Mouse (Mus musculus): ENCODE measurements at regions not wholly inside any gene's neighbourhood (a gene's known extent, or its start where the extent isn't known, plus 50 kb on each side); places are given as distances from the start of the nearest gene placed in this dataset.

DNA sequence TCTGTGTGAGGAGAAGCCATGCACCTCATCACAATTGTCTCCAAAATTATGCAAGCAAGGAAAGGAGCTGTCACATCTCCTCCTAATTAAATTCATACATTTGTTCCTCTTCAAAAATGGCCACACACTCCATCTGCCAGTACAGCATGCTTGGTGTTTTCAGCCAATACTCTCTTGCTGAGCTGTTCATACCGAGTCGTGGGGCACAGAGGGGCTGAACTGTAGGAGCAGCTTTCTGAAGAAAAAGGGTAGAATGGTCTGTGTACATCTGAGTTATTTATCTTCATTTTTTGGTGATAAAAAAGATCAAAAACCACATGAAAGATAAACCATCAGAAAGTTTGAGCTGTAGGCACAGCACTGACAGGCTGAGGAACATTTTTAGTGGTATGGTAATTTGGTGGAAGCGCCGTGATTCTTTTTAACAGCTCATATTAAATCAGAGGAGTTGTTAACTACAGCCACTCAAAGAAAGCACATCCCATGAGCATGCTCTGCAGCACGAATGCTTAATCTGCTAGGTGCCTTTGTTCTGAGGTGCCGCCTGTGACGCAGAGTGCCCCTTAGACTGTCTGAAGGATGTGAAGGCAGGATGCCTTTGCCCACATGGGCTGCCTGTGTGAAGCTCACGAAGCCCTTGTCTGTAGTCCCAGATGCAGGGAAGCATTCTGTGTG lies 573.8 kb downstream of the Dcdc2c start:
- H3K9ac ChIP-seq (ENCODE audit: low read length): no peak overlapping the region
- peak; percentile 55 for DNase-seq (ENCODE audit: low spot score)
- H3K4me2 ChIP-seq (ENCODE audit: low read depth, low read length, severe bottlenecking): no peak overlapping the region

DNA sequence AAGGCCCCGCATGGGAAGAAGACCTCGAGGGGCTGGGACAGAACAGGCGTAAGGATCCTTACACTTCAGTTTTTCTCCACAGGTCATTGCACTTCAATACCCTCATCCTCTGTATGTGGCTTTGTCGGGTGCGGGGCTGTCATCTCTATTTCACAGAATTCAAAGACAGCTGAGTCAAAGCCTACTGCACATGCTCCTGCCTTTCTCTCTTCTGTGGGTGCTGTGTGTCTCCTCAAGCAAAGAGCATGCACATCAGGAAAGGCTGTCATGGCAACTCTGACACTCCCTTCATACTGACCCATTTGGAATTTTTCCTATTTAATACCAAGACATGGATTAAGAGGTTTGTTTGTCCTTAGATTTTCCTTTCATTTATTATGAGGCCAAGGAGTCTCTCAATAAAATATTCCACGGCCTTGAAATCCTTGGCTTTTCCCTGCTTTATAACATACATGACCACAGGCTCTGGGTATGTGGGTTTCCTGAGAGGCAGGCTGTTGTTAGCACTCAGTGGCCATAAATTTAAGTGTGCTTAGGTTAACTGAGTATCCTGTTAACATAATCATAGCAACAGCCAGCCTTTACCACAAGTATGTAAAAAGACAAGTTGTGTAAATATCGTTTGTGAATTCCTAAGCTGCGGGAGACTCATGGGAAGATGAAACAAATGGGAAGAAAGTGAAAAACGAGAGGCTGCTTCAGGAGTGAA lies 574.5 kb downstream of the Dcdc2c start:
- Histone ChIP-seq H3K9me3 (ENCODE audit: control insufficient read depth, low read length) (no peaks in the 10 kb centered on the region), H3K4me1 (replicated peaks; ENCODE audit: control insufficient read depth, insufficient read depth, low read length) (no peaks in the 10 kb centered on the region; the same call in 1 of the 2 replicates), H3K27ac (ENCODE audit: low read depth, low read length) (no peak overlapping the region), H3K9ac (ENCODE audit: low read length) (no peak overlapping the region), H3K4me2 (ENCODE audit: low read depth, low read length, severe bottlenecking) (no peak overlapping the region), H3K36me3 (ENCODE audit: control insufficient read depth, insufficient read depth, low read length) (no peaks in the 10 kb centered on the region), H3K27me3 (ENCODE audit: control insufficient read depth, insufficient read depth, low read length) (no peaks in the 10 kb centered on the region), H3K4me3 (ENCODE audit: low read depth, low read length) (no peak overlapping the region)
- no peak; the same call in 1 of the 2 replicates for ATAC-seq (replicated peaks; ENCODE audit: low FRiP score)
- no peak for DNase-seq (ENCODE audit: low spot score)
- 58% methylated on average over 9 of the region's 9 CpGs for WGBS

More for the DNA sequence above, 573.8 kb downstream of the Dcdc2c start:
- Histone ChIP-seq H3K9me3 (ENCODE audit: control insufficient read depth, low read length) (no peaks in the 10 kb centered on the region), H3K4me3 (ENCODE audit: low read depth, low read length) (no peak overlapping the region), H3K27ac (ENCODE audit: low read depth, low read length) (peak overlapping the region; percentile 68), H3K4me1 (replicated peaks; ENCODE audit: control insufficient read depth, insufficient read depth, low read length) (no peaks in the 10 kb centered on the region; the same call in 1 of the 2 replicates), H3K27me3 (ENCODE audit: control insufficient read depth, insufficient read depth, low read length) (no peaks in the 10 kb centered on the region), H3K36me3 (ENCODE audit: control insufficient read depth, insufficient read depth, low read length) (no peaks in the 10 kb centered on the region)
- ATAC-seq (replicated peaks; ENCODE audit: low FRiP score): peak; percentile 70
- 33% methylated on average over 8 of the region's 8 CpGs for WGBS

DNA sequence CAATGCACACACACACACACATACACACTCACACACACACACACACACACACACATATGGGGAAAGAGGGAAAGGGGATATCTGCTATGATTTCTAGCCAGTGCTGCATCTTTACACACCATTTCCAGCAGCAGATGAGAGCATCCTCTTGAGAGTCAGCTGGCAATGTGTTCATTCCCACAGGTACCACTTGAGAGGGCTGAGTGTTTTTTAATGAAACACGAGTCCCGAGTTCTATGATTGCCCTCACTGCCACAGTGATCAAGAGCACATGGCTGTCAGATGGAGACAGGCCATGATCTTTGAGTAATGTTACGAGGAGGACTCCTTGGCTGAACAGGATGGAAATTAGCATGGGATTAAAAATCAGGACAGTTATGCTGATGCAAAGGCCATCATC lies 589.3 kb downstream of the Dcdc2c start:
- Histone ChIP-seq H3K4me1 (replicated peaks; ENCODE audit: control insufficient read depth, insufficient read depth, low read length) (no peaks in the 10 kb centered on the region), H3K9ac (ENCODE audit: low read length) (no peak overlapping the region), H3K9me3 (ENCODE audit: control insufficient read depth, low read length) (no peaks in the 10 kb centered on the region), H3K4me3 (ENCODE audit: low read depth, low read length) (no peak overlapping the region), H3K36me3 (ENCODE audit: control insufficient read depth, insufficient read depth, low read length) (no peaks in the 10 kb centered on the region), H3K27me3 (ENCODE audit: control insufficient read depth, insufficient read depth, low read length) (no peaks in the 10 kb centered on the region), H3K27ac (ENCODE audit: low read depth, low read length) (no peak overlapping the region), H3K4me2 (ENCODE audit: low read depth, low read length, severe bottlenecking) (no peak overlapping the region)
- WGBS: 65% methylated on average over 3 of the region's 3 CpGs
- ATAC-seq (replicated peaks; ENCODE audit: low FRiP score) (no peak), DNase-seq (ENCODE audit: low spot score) (no peak)

DNA sequence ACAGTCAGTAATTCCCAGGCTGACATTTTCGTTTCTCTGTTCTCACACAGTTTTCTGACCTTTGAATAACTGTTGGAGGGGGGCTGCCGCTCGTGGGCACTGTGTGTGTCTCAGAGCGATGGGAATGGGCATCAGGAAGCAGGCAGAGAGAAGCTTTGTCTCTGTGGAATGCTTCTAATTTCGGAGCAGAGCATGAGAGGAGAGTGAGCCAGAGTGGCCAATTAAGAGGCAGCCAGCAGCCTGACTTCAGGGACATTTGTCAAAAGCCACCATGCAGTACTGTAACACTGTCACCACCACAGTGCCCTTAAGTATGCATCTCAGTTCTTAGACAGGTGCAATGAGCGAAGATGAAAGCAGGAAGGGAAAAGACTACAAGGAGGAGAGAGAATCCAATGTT lies 592.1 kb downstream of the Dcdc2c start:
- no peak overlapping the region for H3K4me2 ChIP-seq (ENCODE audit: low read depth, low read length, severe bottlenecking)
- ATAC-seq (replicated peaks; ENCODE audit: low FRiP score): no peak

DNA sequence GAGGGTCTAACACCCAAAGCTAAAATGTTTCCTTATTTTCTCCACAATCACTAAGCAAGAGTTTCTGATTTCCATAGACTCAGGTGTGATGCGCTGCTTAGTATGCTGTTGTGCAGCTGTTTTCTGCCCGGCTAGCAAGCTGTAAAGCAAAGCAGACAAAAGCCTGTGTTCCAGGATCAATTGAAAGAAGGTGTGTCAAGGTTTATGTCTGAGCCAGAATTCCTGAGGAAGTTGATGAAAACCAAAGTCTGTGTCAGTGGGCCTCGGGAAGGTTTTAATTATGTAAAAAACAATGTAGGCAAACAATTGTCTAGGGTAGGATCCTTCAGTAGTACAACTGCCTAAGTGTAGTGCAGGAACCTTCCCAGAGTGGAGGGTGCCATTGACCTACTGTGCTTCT lies 604.6 kb downstream of the Dcdc2c start:
- H3K4me2 ChIP-seq (ENCODE audit: low read depth, low read length, severe bottlenecking): no peak overlapping the region
- no peaks in the 10 kb centered on the region; the same call in 1 of the 2 replicates for H3K4me1 ChIP-seq (replicated peaks; ENCODE audit: control insufficient read depth, insufficient read depth, low read length)
- H3K9ac ChIP-seq (ENCODE audit: low read length): no peak overlapping the region
- ATAC-seq (replicated peaks; ENCODE audit: low FRiP score) (no peak), DNase-seq (ENCODE audit: low spot score) (no peak)
- no peaks in the 10 kb centered on the region for H3K9me3 ChIP-seq (ENCODE audit: control insufficient read depth, low read length)
- H3K4me3 ChIP-seq (ENCODE audit: low read depth, low read length): no peak overlapping the region
- no peaks in the 10 kb centered on the region for H3K36me3 ChIP-seq (ENCODE audit: control insufficient read depth, insufficient read depth, low read length)
- WGBS: 69% methylated on average over 3 of the region's 3 CpGs
- H3K27me3 ChIP-seq (ENCODE audit: control insufficient read depth, insufficient read depth, low read length): no peaks in the 10 kb centered on the region
- H3K27ac ChIP-seq (ENCODE audit: low read depth, low read length): no peak overlapping the region

More for the DNA sequence above, 592.1 kb downstream of the Dcdc2c start:
- H3K27me3 ChIP-seq (ENCODE audit: control insufficient read depth, insufficient read depth, low read length): no peaks in the 10 kb centered on the region
- no peaks in the 10 kb centered on the region for H3K4me1 ChIP-seq (replicated peaks; ENCODE audit: control insufficient read depth, insufficient read depth, low read length)
- H3K27ac ChIP-seq (ENCODE audit: low read depth, low read length): no peak overlapping the region
- no peaks in the 10 kb centered on the region for H3K36me3 ChIP-seq (ENCODE audit: control insufficient read depth, insufficient read depth, low read length)
- H3K4me3 ChIP-seq (ENCODE audit: low read depth, low read length): no peak overlapping the region
- H3K9ac ChIP-seq (ENCODE audit: low read length): no peak overlapping the region
- DNase-seq (ENCODE audit: low spot score): no peak
- no peaks in the 10 kb centered on the region for H3K9me3 ChIP-seq (ENCODE audit: control insufficient read depth, low read length)
- 58% methylated on average over 6 of the region's 6 CpGs for WGBS

DNA sequence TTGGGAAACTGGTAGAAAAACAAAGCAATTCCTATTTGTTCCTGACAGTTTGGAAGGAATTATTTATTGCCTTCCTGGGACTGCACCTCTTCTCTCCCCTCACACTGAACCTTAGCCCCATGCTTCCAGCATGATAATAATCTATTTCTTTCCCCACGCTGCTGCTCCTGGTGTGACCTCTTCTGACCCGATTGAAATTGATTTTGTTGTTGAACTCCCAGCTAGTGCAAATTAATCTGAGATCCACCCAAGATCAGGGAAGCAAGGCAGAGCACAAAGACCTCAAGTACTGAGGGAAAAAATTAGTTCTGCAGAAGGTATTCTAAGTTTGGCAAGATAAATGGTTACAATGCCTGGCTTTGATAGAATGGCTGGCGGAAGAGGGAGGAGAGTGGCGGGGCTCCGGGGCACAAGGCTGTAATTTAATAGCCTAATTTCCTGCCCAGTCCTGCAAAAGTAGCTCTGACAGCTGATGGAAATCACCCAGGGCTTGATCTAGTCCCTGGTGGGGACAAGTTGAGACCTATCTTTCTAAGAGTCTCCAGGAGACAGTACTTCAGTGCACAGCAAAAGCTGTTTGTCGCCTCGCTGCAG lies 604.6 kb upstream of the Sox11 start:
- no peak overlapping the region for H3K27ac ChIP-seq (ENCODE audit: low read depth, low read length)
- 64% methylated on average over 7 of the region's 7 CpGs for whole genome bisulfite sequencing
- no peak overlapping the region for H3K4me2 ChIP-seq (ENCODE audit: low read depth, low read length, severe bottlenecking)

DNA sequence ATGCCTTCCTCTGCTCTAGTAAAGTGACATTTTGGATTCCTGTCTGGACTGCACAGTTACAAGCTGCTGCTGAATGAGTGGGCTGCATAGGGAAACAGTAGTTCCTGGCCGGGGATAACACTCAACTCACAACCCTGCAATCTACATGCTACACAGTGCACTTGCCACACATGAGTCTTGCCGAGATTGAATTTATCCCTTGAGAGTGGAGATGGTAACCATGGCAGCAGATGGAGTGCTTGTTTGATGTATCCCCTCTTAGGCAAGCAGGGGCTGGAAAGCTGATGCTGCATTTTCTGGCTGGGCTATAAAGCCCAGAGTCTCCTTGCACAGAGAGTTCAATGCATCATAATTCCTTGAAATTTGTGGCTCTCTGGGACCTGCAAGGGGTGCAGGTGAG lies 603.0 kb upstream of the Sox11 start:
- Histone ChIP-seq H3K9me3 (ENCODE audit: control insufficient read depth, low read length) (no peaks in the 10 kb centered on the region), H3K4me3 (ENCODE audit: low read depth, low read length) (no peak overlapping the region), H3K27me3 (ENCODE audit: control insufficient read depth, insufficient read depth, low read length) (no peaks in the 10 kb centered on the region), H3K27ac (ENCODE audit: low read depth, low read length) (no peak overlapping the region), H3K9ac (ENCODE audit: low read length) (no peak overlapping the region), H3K36me3 (ENCODE audit: control insufficient read depth, insufficient read depth, low read length) (no peaks in the 10 kb centered on the region), H3K4me2 (ENCODE audit: low read depth, low read length, severe bottlenecking) (no peak overlapping the region), H3K4me1 (replicated peaks; ENCODE audit: control insufficient read depth, insufficient read depth, low read length) (no peaks in the 10 kb centered on the region; the same call in 1 of the 2 replicates)
- 59% methylated on average over 2 of the region's 2 CpGs for WGBS
- no peak for DNase-seq (ENCODE audit: low spot score)
- no peak for ATAC-seq (replicated peaks; ENCODE audit: low FRiP score)

More for the DNA sequence above, 604.6 kb upstream of the Sox11 start:
- Histone ChIP-seq H3K4me1 (replicated peaks; ENCODE audit: control insufficient read depth, insufficient read depth, low read length) (no peaks in the 10 kb centered on the region; the same call in 1 of the 2 replicates), H3K9me3 (ENCODE audit: control insufficient read depth, low read length) (no peaks in the 10 kb centered on the region), H3K36me3 (ENCODE audit: control insufficient read depth, insufficient read depth, low read length) (no peaks in the 10 kb centered on the region), H3K27me3 (ENCODE audit: control insufficient read depth, insufficient read depth, low read length) (no peaks in the 10 kb centered on the region), H3K4me3 (ENCODE audit: low read depth, low read length) (no peak overlapping the region), H3K9ac (ENCODE audit: low read length) (no peak overlapping the region)
- no peak for ATAC-seq (replicated peaks; ENCODE audit: low FRiP score)
- no peak for DNase-seq (ENCODE audit: low spot score)

DNA sequence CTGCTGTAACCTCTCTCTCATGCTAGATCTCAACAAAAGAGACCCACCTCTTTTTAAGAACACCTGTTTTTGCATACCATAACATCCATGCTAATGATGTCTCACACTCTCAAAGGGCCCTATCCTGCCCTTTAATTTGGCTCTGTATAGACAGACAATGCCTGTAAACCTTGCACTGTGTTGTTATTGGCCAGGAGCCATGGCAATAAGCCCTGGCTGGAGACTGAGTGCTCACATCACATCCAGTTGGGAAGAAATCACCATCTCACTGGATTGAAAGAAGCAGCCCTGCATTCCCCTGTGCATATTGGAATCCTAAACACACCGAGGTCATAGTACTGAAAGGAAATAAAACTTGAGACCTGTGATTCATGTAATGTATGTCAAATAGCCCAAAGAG lies 598.7 kb upstream of the Sox11 start:
- Histone ChIP-seq H3K4me2 (ENCODE audit: low read depth, low read length, severe bottlenecking) (no peak overlapping the region), H3K4me3 (ENCODE audit: low read depth, low read length) (no peak overlapping the region), H3K9me3 (ENCODE audit: control insufficient read depth, low read length) (no peaks in the 10 kb centered on the region), H3K27me3 (ENCODE audit: control insufficient read depth, insufficient read depth, low read length) (no peaks in the 10 kb centered on the region), H3K4me1 (replicated peaks; ENCODE audit: control insufficient read depth, insufficient read depth, low read length) (no peaks in the 10 kb centered on the region; the same call in 1 of the 2 replicates), H3K36me3 (ENCODE audit: control insufficient read depth, insufficient read depth, low read length) (no peaks in the 10 kb centered on the region), H3K27ac (ENCODE audit: low read depth, low read length) (no peak overlapping the region), H3K9ac (ENCODE audit: low read length) (no peak overlapping the region)
- ATAC-seq (replicated peaks; ENCODE audit: low FRiP score) (no peak), DNase-seq (ENCODE audit: low spot score) (no peak)
- WGBS: 85% methylated on average over 1 of the region's 1 CpGs

Measured in forebrain, embryonic 11.5 days (tissue).